Mouse (Mus musculus) MEL (cell line): Measurements from ENCODE around the gene Flt3l. TPM values are rescaled to one million over a fixed set of nuclear protein-coding genes. Genes with fewer than 3 reads are reported as not detected.

ENCODE experiments used
- DNase-seq: peaks from one replicate; pipeline ENCODE4 v3.0.0; 2011; ENCODE audit warnings: low read depth, low spot score
- H3K27ac ChIP-seq: 2 replicates; pipeline ENCODE4 v1.5.1; 2012; ENCODE audit warnings: low read depth, mild to moderate bottlenecking, control low read depth, low read length, moderate library complexity; ENCODE audit not compliant: control insufficient read depth
- H3K27me3 ChIP-seq, 2 experiments: fragments of 150-350 bp in 1 of 2; sonication (generic) in 1 of 2; 2 replicates each; pipeline ENCODE4 v1.6.1; 2012; ENCODE audit warnings: low read length in 2 of 2, mild to moderate bottlenecking in 2 of 2, improper control_type of control experiment in 1 of 2, moderate library complexity in 1 of 2; ENCODE audit not compliant: insufficient read depth in 2 of 2, control insufficient read depth in 1 of 2
- H3K36me3 ChIP-seq, 2 experiments: 2 replicates each; pipeline ENCODE4 v1.6.1; 2012 to 2014; ENCODE audit warnings: low read length in 2 of 2, improper control_type of control experiment in 1 of 2, inconsistent platforms in 1 of 2, mild to moderate bottlenecking in 1 of 2; ENCODE audit not compliant: insufficient read depth in 2 of 2, control insufficient read depth in 1 of 2
- H3K4me1 ChIP-seq, 2 experiments: fragments of 150-350 bp in 1 of 2; sonication (generic) in 1 of 2; 2 replicates each; pipeline ENCODE4 v1.6.1; 2012; ENCODE audit warnings: low read length in 2 of 2, improper control_type of control experiment in 1 of 2, mild to moderate bottlenecking in 1 of 2; ENCODE audit not compliant: insufficient read depth in 2 of 2, control insufficient read depth in 1 of 2
- H3K4me3 ChIP-seq, 2 experiments: fragments of 150-350 bp in 1 of 2; sonication (generic) in 1 of 2; 2 replicates each; pipeline ENCODE4 v1.5.1; 2012; ENCODE audit warnings: low read depth in 2 of 2, low read length in 2 of 2, mild to moderate bottlenecking in 2 of 2, moderate library complexity in 2 of 2, control low read depth in 1 of 2, improper control_type of control experiment in 1 of 2; ENCODE audit not compliant: control insufficient read depth in 1 of 2, insufficient read depth in 1 of 2
- H3K79me2 ChIP-seq: 2 replicates; pipeline ENCODE4 v1.6.1; 2012; ENCODE audit warnings: mild to moderate bottlenecking, low read length, moderate library complexity; ENCODE audit not compliant: control insufficient read depth, poor library complexity, insufficient read depth
- H3K9ac ChIP-seq: 2 replicates; pipeline ENCODE4 v1.6.1; 2012; ENCODE audit warnings: low read depth, mild to moderate bottlenecking, control low read depth, low read length, moderate library complexity; ENCODE audit not compliant: control insufficient read depth, poor library complexity, severe bottlenecking
- H3K9me3 ChIP-seq: fragments of 150-350 bp; sonication (generic); replicated peaks from 2 replicates; pipeline ENCODE4 v1.6.1; 2012; ENCODE audit warnings: mild to moderate bottlenecking, low read length, improper control_type of control experiment, moderate library complexity; ENCODE audit not compliant: insufficient read depth
- CHD2 ChIP-seq: IDR thresholded peaks from 2 replicates; pipeline ENCODE4 v1.6.1; 2011; ENCODE audit warnings: low read length, improper control_type of control experiment
- CTCF ChIP-seq, 3 experiments: IDR thresholded peaks in 2 of 3; conservative IDR thresholded peaks in 1 of 3; 2 replicates each; pipeline ENCODE4 v1.5.1; 2011 to 2012; ENCODE audit warnings: low read length in 3 of 3, low read depth in 2 of 3, mild to moderate bottlenecking in 2 of 3, improper control_type of control experiment in 1 of 3, inconsistent platforms in 1 of 3, mixed read lengths in 1 of 3, moderate library complexity in 1 of 3; ENCODE audit not compliant: control insufficient read depth in 1 of 3, insufficient read depth in 1 of 3, poor library complexity in 1 of 3, severe bottlenecking in 1 of 3
- ETS1 ChIP-seq: IDR thresholded peaks from 2 replicates; pipeline ENCODE4 v1.6.1; 2012; ENCODE audit warnings: low read depth, mild to moderate bottlenecking, inconsistent platforms, low read length, improper control_type of control experiment, moderate library complexity
- GABPA ChIP-seq: IDR thresholded peaks from 2 replicates; pipeline ENCODE4 v1.6.1; 2012; ENCODE audit warnings: low read depth, mild to moderate bottlenecking, inconsistent platforms, low read length, improper control_type of control experiment, moderate library complexity
- MAX ChIP-seq: IDR thresholded peaks from 2 replicates; pipeline ENCODE4 v1.6.1; 2011; ENCODE audit warnings: low read length, improper control_type of control experiment
- MXI1 ChIP-seq: IDR thresholded peaks from 2 replicates; pipeline ENCODE4 v1.6.1; 2011; ENCODE audit warnings: mild to moderate bottlenecking, low read depth, low read length, improper control_type of control experiment
- NRF1 ChIP-seq: IDR thresholded peaks from 2 replicates; pipeline ENCODE4 v1.6.1; 2014; ENCODE audit warnings: low read depth, mild to moderate bottlenecking, inconsistent platforms, low read length, improper control_type of control experiment, moderate library complexity; ENCODE audit not compliant: poor library complexity, insufficient read depth, severe bottlenecking
- RCOR1 ChIP-seq: IDR thresholded peaks from 2 replicates; pipeline ENCODE4 v1.6.1; 2012; ENCODE audit warnings: low read depth, mild to moderate bottlenecking, inconsistent platforms, low read length, improper control_type of control experiment
- SIN3A ChIP-seq: IDR thresholded peaks from 2 replicates; pipeline ENCODE4 v1.6.1; 2012; ENCODE audit warnings: low read length, improper control_type of control experiment, inconsistent platforms
- SMC3 ChIP-seq: IDR thresholded peaks from 2 replicates; pipeline ENCODE4 v1.6.1; 2011; ENCODE audit warnings: low read depth, low read length, improper control_type of control experiment
- TCF12 ChIP-seq: IDR thresholded peaks from 2 replicates; pipeline ENCODE4 v1.6.1; 2014; ENCODE audit warnings: low read depth, mild to moderate bottlenecking, inconsistent platforms, low read length, improper control_type of control experiment, moderate library complexity
- UBTF ChIP-seq: IDR thresholded peaks from 2 replicates; pipeline ENCODE4 v1.6.1; 2012; ENCODE audit warnings: low read depth, mild to moderate bottlenecking, inconsistent platforms, low read length, improper control_type of control experiment, moderate library complexity, borderline replicate concordance; ENCODE audit not compliant: insufficient read depth
- USF1 ChIP-seq: IDR thresholded peaks from 2 replicates; pipeline ENCODE4 v1.6.1; 2014; ENCODE audit warnings: low read depth, mild to moderate bottlenecking, inconsistent platforms, low read length, improper control_type of control experiment, moderate library complexity
- ZKSCAN1 ChIP-seq: IDR thresholded peaks from 2 replicates; pipeline ENCODE4 v1.6.1; 2012; ENCODE audit warnings: low read depth, mild to moderate bottlenecking, inconsistent platforms, low read length, improper control_type of control experiment, moderate library complexity
- ZNF384 ChIP-seq: IDR thresholded peaks from 2 replicates; pipeline ENCODE4 v1.6.1; 2012; ENCODE audit warnings: low read depth, mild to moderate bottlenecking, inconsistent platforms, low read length, improper control_type of control experiment
- polyA plus RNA-seq, 2 experiments: library from polyadenylated mRNA; stranded (reverse) in 1 of 2; unstranded in 1 of 2; fragments of >175 nt in 1 of 2; fragments of >200 nt in 1 of 2; gene quantifications; 2 replicates each; pipeline versions ENCODE4 v1.2.1 to v1.2.4; 2012; ENCODE audit warnings: low replicate concordance in 2 of 2, low read depth in 1 of 2; ENCODE audit not compliant: insufficient read length in 2 of 2, insufficient read depth in 1 of 2, missing spikeins in 1 of 2
- total RNA-seq: library from RNA; depleted of rRNA; stranded (reverse); fragments of 300-350 nt; gene quantifications from 2 replicates; pipeline ENCODE4 v1.2.3, GENCODE M21; 2012

Gene Flt3l
- total and polyA plus RNA-seq, 3 experiments, result 13.0 to 35.4 TPM; not detected in 1

DNA sequence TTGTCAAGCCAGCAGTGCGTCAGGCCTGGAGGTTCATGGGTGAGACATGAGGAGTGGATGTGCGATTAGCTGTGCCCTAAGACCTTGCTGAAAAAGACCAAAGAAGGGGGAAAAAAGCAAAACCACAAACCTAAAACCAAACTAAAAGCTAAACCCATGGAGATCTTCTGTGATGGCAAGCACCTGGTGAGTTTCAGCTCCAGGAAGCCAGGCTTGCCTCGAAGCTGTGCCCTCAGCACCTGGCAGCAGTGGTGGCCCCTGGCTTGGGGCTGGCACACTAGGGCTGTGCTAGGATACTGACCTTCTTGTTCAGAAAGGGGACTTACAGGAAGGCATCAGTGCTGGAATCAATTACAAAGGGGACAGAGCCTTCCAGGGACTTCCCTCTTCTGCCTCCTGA is 5.1 kb upstream of the Flt3l start:
- H3K9ac ChIP-seq, result no peak overlapping the region
- DNase-seq, result no peak
- peaks cover 11 to 22% of the 10 kb centered on the region in 2 experiments for H3K4me1 ChIP-seq
- no peaks in the 10 kb centered on the region for H3K9me3 ChIP-seq
- no peak overlapping the region for H3K27ac ChIP-seq
- TF ChIP-seq GABPA (no peak), SMC3 (no peak), ETS1 (no peak), SIN3A (no peak), TCF12 (no peak), MXI1 (no peak), CHD2 (no peak), NRF1 (no peak), ZKSCAN1 (no peak), CTCF (IDR thresholded peaks at IDR 0.05 in 2 of 3, conservative IDR thresholded peaks at IDR 0.05 in 1 of 3; ENCODE audit: control insufficient read depth in 1 of 3, insufficient read depth in 1 of 3, low read depth in 2 of 3, low read length in 3 of 3, poor library complexity in 1 of 3, severe bottlenecking in 1 of 3) (no peak), ZNF384 (no peak), UBTF (no peak)
- H3K79me2 ChIP-seq, result no peaks in the 10 kb centered on the region; the same call in 1 of the 2 replicates
- no peaks in the 10 kb centered on the region for H3K27me3 ChIP-seq
- H3K4me3 ChIP-seq, result no peak overlapping the region
- H3K36me3 ChIP-seq, result peaks cover 0 to 14% of the 10 kb centered on the region in 2 experiments; a peak in 2 of 4 replicates

DNA sequence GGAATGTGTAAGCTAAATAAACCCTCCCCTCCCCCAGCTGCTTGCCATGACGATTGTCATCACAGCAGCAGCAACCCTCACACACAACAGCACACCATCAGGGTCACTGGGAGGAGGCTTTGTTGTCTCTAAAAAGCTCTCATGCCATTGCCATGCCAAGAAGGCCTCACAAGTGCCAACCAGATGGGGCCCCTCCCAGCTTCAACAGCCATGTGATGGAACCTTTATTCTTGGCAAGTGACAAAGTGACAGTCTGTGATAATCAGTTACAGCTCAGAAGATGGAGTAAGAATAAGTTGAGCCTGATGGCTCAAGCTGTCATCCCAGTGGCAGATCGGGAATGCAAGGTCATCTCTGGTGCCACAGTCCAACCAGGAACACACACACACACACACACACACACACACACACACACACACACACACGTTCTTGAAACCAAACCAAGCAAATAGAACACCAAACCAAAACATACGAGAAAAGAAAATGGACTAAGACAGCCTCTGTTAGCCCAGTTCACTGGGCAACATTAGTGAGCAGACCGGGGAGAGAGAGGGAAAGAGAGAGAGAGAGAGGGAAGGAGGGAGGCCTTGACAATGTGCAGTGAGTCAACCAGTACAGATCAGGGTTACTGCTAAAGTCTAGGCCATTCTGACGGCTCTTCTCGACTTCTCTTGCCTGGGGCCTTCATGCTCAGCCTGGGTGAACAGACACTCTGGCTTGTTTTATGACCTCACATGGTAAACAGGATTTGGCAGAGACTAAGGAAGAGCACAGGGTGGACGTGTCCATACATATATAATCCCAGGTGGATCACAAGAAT is 3.9 kb upstream of the Flt3l start:
- Histone ChIP-seq H3K9ac (no peak overlapping the region), H3K4me1 (peaks cover 11 to 23% of the 10 kb centered on the region in 2 experiments), H3K27ac (no peak overlapping the region), H3K4me3 (no peak overlapping the region), H3K9me3 (no peaks in the 10 kb centered on the region), H3K27me3 (no peaks in the 10 kb centered on the region), H3K79me2 (no peaks in the 10 kb centered on the region; the same call in 1 of the 2 replicates), H3K36me3 (peaks cover 0 to 14% of the 10 kb centered on the region in 2 experiments; a peak in 2 of 4 replicates)
- no peak for DNase-seq
- no peak for TF ChIP-seq MAX
- TF ChIP-seq SIN3A, result no peak
- 0 out of 2 replicates have a peak, but pooled peaks have one; percentile 7 for TF ChIP-seq USF1
- TF ChIP-seq RCOR1, result no peak
